Mouse (Mus musculus): ENCODE results near the gene Cdh11.
"Not testable (repeated sequence)": the region's sequence is repeated elsewhere in the genome, so short reads cannot be mapped to it uniquely, and the experiment has no call there.

Cdh11 gene

GRCm38 (mm10) chr8:102707305-102707704 lies 78.1 kb downstream of the Cdh11 start:
- no peak for DNase-seq (ENCODE audit: low spot score)

DNA sequence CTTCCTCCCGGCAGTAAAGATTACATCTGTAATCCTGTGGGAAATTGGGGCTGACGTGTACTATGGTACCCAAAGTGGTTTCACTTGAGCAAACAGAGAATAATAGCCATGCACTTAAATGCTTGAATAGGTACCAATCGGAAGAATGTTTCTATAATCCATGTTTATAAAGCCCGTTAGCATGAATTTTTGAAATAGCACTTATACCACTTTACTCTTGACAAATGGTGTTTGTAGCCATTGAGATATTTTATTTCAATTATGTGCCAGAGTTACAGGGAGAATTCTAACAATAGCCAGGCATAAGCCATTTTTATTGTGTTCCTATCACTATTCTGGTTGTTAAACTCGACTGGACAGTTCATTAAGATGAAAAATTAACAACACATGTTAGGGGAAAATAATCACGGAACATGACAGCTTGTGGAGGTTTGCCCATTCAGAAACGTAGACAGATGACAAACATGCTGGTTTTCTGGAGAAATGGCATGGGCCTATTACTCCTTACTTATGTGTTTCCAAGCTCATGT lies 80.0 kb downstream of the Cdh11 start:
- DNase-seq (ENCODE audit: low spot score): no peak

DNA sequence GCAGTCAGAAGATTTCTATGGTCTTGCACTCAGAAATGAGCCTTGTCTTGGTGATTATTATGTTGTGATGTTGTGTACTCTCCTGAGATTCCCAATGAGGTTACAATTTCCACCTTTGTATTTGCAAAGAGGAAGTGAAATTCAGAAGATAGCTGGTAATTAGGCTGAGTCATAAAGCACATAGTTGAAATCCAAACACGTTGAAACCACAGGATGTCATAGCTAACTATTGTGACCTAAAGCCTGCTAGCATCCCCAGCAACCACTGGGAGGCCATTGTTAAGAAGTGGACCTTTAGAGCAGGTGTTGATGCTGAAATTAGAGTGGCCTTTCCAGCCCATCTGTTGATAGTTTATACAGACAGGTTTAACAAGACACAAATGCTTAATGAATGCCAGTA lies 85.2 kb downstream of the Cdh11 start:
- DNase-seq (ENCODE audit: low spot score): no peak

- no peak for DNase-seq (ENCODE audit: low spot score)
Observed at GRCm38 (mm10) chr8:102698232-102698837, 87.1 kb downstream of the Cdh11 start.

DNA sequence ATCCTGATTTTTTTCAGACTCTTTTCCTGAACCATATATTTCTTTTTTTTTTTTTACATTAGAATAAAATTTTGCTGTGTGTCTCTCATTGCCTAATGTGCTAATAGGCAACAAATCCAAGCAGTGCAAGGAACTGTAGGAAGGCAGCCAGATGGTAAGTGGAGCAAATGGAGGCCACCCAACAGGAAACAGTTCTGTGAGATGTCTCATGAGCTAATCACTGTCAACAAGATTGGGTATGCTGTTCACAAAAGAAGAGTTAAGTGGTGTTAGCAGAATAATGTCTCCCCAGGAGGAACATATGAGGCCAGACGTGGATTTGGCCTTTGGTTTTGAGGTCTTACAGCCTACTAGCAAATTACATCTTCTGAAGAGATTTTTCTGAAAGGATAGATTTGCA lies 92.0 kb downstream of the Cdh11 start:
- DNase-seq (ENCODE audit: low spot score): no peak

GRCm38 (mm10) chr8:102685491-102685890 lies 100.0 kb downstream of the Cdh11 start:
- not testable (repeated sequence) for DNase-seq (ENCODE audit: low spot score)

DNA sequence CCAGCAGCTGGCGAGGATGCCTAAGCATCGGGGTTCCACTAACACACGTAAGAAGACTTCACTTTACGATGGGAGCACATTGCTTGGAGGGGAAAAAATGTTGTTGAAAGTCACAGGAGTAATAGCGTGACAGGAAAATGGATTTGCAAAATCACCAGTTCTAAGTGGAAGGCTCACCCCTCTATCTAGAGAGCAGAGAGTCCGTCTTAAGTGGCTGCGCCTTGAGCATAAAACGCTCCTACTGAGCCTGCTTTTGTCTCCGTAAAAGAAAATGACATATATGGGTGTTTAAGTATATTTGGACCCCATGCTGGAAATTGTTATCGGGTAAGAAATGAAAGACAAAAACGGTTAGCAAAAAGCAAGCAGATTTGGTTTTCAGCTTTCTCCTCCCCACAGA lies 100.4 kb downstream of the Cdh11 start:
- DNase-seq (ENCODE audit: low spot score): no peak

- no peak for DNase-seq (ENCODE audit: low spot score)
Observed at GRCm38 (mm10) chr8:102677148-102677547, 108.3 kb downstream of the Cdh11 start.

GRCm38 (mm10) chr8:102664561-102664960 lies 120.9 kb downstream of the Cdh11 start:
- DNase-seq (ENCODE audit: low spot score): not testable (repeated sequence)

DNA sequence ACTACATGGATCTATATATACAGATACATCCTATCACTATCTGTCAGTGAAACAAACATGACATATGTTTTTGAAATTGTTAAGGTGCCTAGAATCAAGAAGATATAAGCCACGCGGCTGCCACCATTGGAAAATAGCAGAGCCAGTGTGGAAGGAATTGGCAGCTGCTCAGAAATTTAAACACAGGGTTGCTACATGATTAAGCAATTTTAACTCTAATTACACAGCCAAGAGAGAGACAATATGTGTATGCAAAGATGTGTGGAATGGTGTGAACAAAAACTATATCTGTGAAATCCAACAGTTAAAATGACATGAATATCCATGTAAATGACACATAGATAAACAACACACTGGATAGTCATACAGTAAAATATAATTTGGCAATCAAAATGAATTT lies 128.9 kb downstream of the Cdh11 start:
- DNase-seq (ENCODE audit: low spot score): no peak

DNA sequence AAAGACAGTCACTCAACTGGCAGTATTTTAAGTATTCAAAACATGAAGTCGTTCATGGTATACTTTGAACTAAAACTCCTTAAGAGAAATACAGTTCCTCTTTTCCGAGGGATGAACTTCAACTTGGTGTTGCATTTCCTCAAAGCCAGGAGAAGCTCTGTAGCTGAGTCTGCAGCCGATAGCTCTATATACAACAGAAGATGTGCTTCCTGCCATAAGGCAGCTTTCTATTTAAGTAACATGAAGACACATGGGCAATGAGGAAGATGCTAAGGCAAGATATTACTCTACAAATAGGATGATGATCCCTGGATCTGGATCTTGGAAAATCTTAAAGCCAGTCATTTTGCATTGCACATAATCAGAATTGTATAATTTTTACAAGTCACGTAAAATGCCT lies 133.5 kb downstream of the Cdh11 start:
- DNase-seq (ENCODE audit: low spot score): no peak

GRCm38 (mm10) chr8:102627151-102627550 lies 158.3 kb downstream of the Cdh11 start:
- no peak for DNase-seq (ENCODE audit: low spot score)

- no peak for DNase-seq (ENCODE audit: low spot score)
Observed at GRCm38 (mm10) chr8:102612146-102612545, 173.3 kb downstream of the Cdh11 start.

DNA sequence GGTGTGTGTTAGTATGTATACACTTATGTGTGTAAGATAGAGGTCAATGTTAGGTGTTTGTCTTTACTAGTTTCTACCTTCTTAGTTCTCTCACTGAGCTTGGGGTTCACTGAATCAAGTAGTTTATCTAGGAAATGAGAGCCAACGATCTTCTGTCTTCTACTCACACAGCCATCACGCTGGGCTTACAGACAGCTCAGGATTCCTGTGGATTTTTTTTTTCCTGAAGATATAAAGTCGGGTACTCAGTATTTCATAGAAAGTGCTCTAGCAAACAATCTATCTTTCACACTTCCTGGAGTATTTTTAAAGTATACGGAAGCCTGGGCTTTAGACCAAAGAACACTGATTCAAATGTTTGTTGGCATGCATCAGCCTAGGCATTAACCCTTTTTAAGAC lies 184.1 kb downstream of the Cdh11 start:
- no peak for DNase-seq (ENCODE audit: low spot score)

DNA sequence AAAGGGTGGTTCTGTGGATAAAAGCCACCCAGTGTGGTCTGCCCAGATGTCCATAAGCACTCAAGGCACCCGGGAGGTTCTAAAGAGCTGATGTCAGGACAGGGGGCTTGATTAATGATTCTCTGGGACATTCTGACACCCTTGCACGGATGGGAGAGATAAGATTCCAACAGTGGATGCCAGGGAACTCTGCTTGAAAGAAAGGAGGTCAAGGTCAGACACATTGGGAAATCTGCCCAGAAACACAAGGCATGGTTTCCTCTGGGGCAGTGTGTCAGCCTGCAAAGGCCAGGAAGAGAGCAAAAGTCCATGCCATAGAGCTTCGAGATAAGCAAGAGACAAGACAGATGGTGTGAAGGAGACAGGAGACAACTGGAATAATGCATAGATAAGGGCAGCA lies 188.9 kb downstream of the Cdh11 start:
- no peak for DNase-seq (ENCODE audit: low spot score)

DNA sequence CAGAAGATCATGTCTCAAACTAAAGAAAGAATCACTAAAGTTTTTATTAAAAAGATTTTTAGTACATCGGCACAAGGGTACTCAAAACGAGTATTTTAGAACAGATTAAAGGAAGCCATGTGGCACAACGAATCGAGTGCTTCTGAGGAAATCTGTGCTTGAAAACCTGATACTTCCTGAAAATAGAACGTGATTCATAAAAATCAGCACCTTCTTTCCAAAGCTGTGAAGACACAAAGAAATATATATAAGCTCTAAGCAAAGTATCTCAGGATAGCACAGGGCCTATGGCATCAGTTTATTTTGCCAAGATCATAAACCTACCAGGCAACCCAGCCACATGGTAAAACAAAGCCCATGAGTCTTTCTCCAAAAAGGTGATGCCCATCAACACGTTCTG lies 191.5 kb downstream of the Cdh11 start:
- no peak for DNase-seq (ENCODE audit: low spot score)
